Mouse (Mus musculus): ENCODE results near the gene Gstt3. TPM values are rescaled to one million over a fixed set of nuclear protein-coding genes. Genes with fewer than 3 reads are reported as not detected.
A peak's percentile ranks its signal among the peaks of the same experiment; 100 is the strongest.

Gstt3 gene
- 1.1 to 2.1 TPM (median 1.9 TPM) in 3 replicates for total RNA-seq (2017)

DNA sequence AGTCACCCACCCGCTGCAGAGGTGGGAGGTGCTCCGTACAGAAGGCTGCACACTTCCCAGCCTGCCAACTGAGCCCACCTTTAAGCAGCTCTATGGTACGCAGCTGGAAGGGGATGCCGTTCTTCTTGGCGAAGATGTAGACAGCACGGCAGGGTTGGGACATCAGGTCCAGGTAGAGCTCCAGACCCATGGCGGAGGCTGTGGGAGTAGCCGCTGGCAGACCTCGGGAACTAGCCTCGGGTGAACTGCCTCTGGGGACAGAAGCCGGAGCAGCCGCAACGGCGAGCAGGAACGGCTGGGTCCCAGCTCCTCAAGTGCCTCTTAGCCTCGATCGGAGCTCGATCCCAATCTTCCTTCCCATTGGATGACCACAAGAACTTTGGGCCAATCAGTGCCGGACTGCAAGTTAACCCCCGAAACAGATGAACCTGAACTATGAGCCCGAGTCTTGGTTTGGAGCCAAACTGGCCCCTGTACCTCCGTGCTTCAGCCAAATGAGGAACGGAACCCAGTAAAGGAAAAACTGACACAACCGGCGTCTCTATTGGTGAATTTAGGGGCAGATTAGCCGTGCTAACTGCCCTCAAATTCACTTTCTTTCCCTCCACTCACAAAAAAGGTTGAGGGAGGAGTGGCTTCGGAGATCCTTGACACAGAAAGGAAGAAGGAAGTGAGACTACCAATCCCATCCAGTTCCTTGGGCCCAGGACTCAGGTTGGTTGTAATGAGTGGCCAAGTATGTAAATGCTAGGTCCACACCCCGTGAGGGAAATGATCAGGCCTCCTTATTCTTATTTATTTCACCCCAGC, at the start of gene Gstt3, which contains the start of gene Gm20441:
Gstt3 (minus strand) TSS at position 646 of the 810 bp plus-strand sequence.
Gm20441 (minus strand) TSS at position 186 of the 810 bp plus-strand sequence.
- ATAC-seq (replicated peaks; ENCODE audit: insufficient number of reproducible peaks, low FRiP score, low TSS enrichment, poor library complexity, severe bottlenecking): peak; percentile 62

DNA sequence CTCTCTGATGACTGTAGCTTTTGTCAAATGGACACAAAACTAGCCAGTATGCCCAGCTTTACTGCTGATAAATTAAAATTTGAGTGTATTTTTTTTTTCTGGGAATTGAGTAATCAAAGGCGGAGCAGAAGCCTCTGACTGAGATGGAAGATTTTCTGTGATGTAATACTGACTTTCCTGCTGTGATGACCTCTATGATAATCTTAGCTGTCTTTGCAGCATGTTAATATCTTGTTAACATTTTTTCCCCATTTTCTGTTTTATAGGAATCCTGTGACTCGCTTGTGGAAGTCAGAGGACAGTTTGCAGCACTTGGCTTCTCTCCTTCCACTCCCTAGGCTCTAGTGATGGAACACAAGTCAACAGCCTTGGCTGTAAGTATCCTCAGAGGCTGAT, 49.1 kb upstream of the Gstt3 start:
- no peak for ATAC-seq (replicated peaks; ENCODE audit: insufficient number of reproducible peaks, low FRiP score, low TSS enrichment, poor library complexity, severe bottlenecking)

GRCm38 (mm10) chr10:75829529-75830274, 48.5 kb upstream of the Gstt3 start:
- no peak for ATAC-seq (replicated peaks; ENCODE audit: insufficient number of reproducible peaks, low FRiP score, low TSS enrichment, poor library complexity, severe bottlenecking)

DNA sequence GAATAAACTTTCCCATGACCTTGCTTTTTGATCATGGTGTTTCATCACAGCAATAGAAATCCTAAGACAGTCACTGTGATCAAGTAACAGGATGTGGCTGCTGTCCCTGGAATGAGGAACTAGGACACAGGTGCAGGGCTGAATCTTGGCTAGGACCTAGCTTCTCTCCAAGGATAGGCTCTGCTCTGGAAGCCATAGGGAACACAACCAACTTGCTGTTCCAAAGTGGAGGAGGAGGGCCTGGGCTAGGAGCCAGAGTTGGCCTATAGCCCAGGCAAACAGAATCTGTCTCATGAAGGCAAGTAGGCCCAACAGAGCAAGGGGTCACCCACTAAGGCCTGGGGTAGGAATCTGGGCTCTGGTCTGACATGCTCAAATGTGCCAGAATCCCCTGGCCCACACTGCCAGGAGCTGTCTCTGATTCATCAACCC, 47.3 kb upstream of the Gstt3 start:
- ATAC-seq (replicated peaks; ENCODE audit: insufficient number of reproducible peaks, low FRiP score, low TSS enrichment, poor library complexity, severe bottlenecking): no peak

- ATAC-seq (replicated peaks; ENCODE audit: insufficient number of reproducible peaks, low FRiP score, low TSS enrichment, poor library complexity, severe bottlenecking): no peak
Measured at GRCm38 (mm10) chr10:75827668-75828360, 46.6 kb upstream of the Gstt3 start.

GRCm38 (mm10) chr10:75824530-75824929, 43.3 kb upstream of the Gstt3 start:
- ATAC-seq (replicated peaks; ENCODE audit: insufficient number of reproducible peaks, low FRiP score, low TSS enrichment, poor library complexity, severe bottlenecking): no peak

GRCm38 (mm10) chr10:75823782-75824181, 42.6 kb upstream of the Gstt3 start:
- no peak for ATAC-seq (replicated peaks; ENCODE audit: insufficient number of reproducible peaks, low FRiP score, low TSS enrichment, poor library complexity, severe bottlenecking)

GRCm38 (mm10) chr10:75822443-75822842, 41.2 kb upstream of the Gstt3 start, which contains the start of gene Gstt4:
TSS of gene Gstt4 (minus strand) at chr10:75822543.
- ATAC-seq (replicated peaks; ENCODE audit: insufficient number of reproducible peaks, low FRiP score, low TSS enrichment, poor library complexity, severe bottlenecking): no peak

GRCm38 (mm10) chr10:75819882-75820281, 38.7 kb upstream of the Gstt3 start:
- ATAC-seq (replicated peaks; ENCODE audit: insufficient number of reproducible peaks, low FRiP score, low TSS enrichment, poor library complexity, severe bottlenecking): no peak

DNA sequence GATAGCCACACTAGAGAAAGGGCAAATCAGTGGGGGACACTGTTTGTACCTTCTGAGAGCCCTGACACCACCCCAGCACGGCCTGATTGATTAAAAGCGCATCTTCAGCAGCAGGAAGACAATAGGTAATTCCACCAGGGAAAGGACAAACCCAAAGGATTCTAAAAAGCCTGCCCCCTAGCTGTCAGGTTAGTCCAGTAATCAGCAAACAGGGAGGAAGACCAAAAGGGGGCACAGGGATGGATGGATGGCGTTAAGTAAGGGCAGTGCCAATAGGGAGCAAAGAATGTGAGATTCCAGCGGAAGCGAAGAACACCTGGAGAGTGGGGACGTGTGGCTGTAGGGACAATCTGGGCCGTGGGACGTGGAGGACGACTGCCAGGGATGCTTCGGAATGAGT, 37.4 kb upstream of the Gstt3 start:
- no peak for ATAC-seq (replicated peaks; ENCODE audit: insufficient number of reproducible peaks, low FRiP score, low TSS enrichment, poor library complexity, severe bottlenecking)

GRCm38 (mm10) chr10:75804217-75804616, 23.0 kb upstream of the Gstt3 start:
- ATAC-seq (replicated peaks; ENCODE audit: insufficient number of reproducible peaks, low FRiP score, low TSS enrichment, poor library complexity, severe bottlenecking): no peak

DNA sequence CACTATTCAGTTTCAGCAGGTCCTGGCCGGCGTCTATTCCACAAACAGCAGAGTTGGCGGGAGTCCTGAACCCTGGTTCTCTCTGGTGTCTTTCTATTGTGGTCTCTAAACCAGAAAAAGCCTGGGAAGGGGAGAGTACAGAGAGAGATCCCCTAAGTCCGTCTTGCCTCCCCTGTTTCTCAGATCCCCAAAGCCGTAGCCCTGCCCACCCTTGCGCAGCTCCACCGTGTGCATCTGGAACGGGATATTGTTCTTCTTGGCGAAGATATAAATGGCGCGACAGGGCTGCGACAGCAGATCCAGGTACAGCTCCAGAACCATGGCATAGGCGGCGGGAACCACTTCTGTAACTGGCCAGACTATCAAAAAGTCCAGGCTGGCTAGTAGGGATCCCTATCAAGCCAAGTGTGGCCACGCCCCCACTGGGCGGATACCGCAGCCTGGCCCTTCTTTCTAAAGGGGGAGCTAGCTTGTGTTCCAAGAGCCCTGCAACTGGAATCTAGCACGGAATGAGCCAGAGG, 17.0 kb upstream of the Gstt3 start, which contains the start of gene Gstt1:
Gstt1 (minus strand) TSS at position 409 of the 521 bp plus-strand sequence.
- peak; percentile 33; the same call in 1 of the 2 replicates for ATAC-seq (replicated peaks; ENCODE audit: insufficient number of reproducible peaks, low FRiP score, low TSS enrichment, poor library complexity, severe bottlenecking)

DNA sequence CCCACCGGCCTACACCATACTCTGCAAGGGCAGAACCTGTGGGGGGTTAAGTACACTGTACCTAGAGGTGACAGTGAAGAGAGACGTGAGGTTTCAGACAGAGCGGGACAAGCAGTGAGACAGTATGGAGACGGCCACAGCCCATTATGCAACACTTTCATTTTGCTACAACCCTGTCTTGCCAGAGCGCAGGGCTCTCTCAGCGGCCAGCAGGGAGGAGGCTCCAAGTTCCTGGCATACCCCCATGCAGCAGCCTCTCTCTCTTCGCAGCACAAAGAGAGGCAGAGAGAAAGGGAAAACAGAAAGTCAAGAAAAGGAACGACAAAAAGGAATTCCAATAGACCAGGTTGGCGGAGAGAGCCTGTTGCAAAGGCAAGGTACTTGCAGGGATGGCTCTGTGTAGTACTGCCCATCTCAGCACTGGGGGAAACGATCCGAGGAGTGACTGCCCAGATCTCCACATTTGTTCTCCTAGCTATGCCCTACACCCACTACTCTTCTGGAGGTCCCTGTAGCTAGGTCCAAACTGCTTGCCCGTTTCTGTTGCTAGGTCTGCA, 16.5 kb upstream of the Gstt3 start:
- ATAC-seq (replicated peaks; ENCODE audit: insufficient number of reproducible peaks, low FRiP score, low TSS enrichment, poor library complexity, severe bottlenecking): peak; percentile 57; the same call in 1 of the 2 replicates

DNA sequence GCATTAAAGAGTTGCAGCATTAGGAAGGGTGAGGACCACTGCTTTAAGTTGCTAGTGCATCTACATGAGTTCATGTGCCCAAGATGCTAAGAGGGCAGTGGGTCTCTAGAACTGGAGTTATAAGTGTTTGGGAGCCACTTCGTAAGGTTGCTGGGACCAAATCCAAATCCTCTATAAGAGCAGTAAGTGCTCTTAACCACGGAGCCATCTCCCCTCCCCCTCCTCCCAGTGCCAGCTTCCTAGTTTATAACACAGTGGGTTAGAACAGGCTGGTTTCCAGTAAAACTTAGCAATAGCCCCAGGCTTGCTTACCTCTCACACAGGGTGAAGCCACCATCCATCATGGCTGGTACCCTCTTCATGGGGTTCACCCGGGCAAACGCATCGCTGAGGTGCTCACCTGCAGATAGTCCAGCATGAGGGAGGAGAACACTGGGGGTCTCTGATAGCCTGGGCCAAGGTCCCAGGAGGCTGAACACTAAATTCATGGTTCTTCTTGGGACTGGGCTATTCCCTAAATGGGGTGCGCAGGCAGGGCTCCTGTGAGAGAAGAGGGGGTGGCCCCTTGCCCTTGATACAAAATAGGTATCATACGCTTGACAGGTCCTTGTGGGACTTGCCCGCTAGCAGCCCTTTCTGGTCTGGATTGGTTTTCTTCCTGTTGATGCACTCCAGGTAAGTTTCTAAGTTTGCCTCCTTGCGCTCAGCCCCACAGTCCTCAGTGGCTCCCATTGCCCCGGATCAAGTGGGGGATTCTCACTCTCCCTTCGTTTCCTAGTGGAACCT, 15.7 kb upstream of the Gstt3 start:
- ATAC-seq (replicated peaks; ENCODE audit: insufficient number of reproducible peaks, low FRiP score, low TSS enrichment, poor library complexity, severe bottlenecking): no peak

DNA sequence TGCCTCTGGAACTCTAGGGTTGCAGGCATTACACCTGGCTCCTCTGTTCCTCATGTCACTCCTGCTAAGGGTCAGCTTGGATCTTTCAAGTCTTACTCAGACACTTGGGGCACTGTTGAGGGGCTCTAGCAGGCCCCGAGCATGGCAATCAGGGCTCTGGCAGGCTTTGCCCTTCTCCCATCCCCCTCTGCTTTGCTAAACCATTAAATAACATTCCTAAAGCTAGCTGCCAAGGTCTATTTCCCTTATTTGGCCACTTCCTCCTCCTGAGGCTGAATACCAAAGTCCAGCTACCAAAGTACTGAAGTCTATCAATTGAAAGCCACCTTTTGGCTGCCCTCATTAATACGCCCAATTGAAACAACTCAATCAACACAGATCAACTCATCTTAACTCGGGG, 13.7 kb upstream of the Gstt3 start:
- ATAC-seq (replicated peaks; ENCODE audit: insufficient number of reproducible peaks, low FRiP score, low TSS enrichment, poor library complexity, severe bottlenecking): no peak

- no peak for ATAC-seq (replicated peaks; ENCODE audit: insufficient number of reproducible peaks, low FRiP score, low TSS enrichment, poor library complexity, severe bottlenecking)
Measured at GRCm38 (mm10) chr10:75790773-75791172, 9.6 kb upstream of the Gstt3 start.

DNA sequence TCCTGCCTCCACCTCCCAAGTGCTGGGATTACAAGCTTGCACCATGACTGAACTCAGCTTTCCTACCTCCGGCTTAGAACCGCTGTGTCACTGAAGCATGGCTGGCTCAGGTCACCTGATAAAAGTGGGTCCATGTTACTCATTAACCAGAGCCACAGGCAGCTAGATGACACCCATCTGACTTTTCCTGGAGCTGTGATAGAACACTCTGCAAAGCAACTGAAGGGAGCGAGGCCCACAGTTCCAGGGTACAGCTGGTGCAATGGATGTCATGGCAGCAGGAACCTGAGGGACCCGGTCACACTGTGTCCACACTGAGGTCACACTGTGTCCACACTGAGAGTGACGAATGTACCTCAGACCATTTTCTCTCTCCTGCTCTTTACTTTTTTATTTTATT, 8.6 kb upstream of the Gstt3 start:
- ATAC-seq (replicated peaks; ENCODE audit: insufficient number of reproducible peaks, low FRiP score, low TSS enrichment, poor library complexity, severe bottlenecking): no peak
